Mouse (Mus musculus): ENCODE data around the gene Stk24. TPM values are rescaled to one million over a fixed set of nuclear protein-coding genes. Genes with fewer than 3 reads are reported as not detected.

Gene Stk24
- polyA plus RNA-seq (2014; fragmentation: Nextera tagmentation; extraction: Ambion mirVana), result 45.2 and 48.9 TPM in 2 replicates

GRCm38 (mm10) chr14:121379827-121380145, at the start of gene Stk24:
TSS of gene Stk24 (minus strand) at chr14:121380011.
- H3K4me3 ChIP-seq (ENCODE audit: control insufficient read depth in 1 of 2, insufficient read depth in 1 of 2, low read depth in 1 of 2, low read length in 2 of 2), result peak within 1 kb of the TSS; percentile 98 to 100
- H3K9ac ChIP-seq (ENCODE audit: low read length), result peak within 1 kb of the TSS; percentile 99
- peaks cover 10 to 28% of the 10 kb centered on the region in 2 experiments for H3K4me1 ChIP-seq (ENCODE audit: control insufficient read depth in 2 of 2, insufficient read depth in 2 of 2, low read length in 2 of 2)
- no peaks in the 10 kb centered on the region for H3K36me3 ChIP-seq (ENCODE audit: control insufficient read depth, insufficient read depth, low read length)
- H3K9me3 ChIP-seq (ENCODE audit: control insufficient read depth, low read length), result no peaks in the 10 kb centered on the region
- H3K27ac ChIP-seq (replicated peaks in 1 of 2; ENCODE audit: control insufficient read depth in 1 of 2, insufficient read depth in 1 of 2, low read depth in 2 of 2, low read length in 2 of 2), result peak within 1 kb of the TSS; percentile 92 to 94
- H3K27me3 ChIP-seq (ENCODE audit: control insufficient read depth, insufficient read depth, low read length), result no peaks in the 10 kb centered on the region
- no peak; the same call in 1 of the 2 replicates for ATAC-seq (ENCODE audit: insufficient number of reproducible peaks, insufficient read depth, low FRiP score, low read depth)
- WGBS, result 9% methylated on average over 11 of the region's 11 CpGs
- H3K4me2 ChIP-seq (ENCODE audit: low read length), result peak within 1 kb of the TSS; percentile 77

- no peak overlapping the region for H3K4me3 ChIP-seq (ENCODE audit: control insufficient read depth in 1 of 2, insufficient read depth in 1 of 2, low read depth in 1 of 2, low read length in 2 of 2)
- no peaks in the 10 kb centered on the region for H3K27me3 ChIP-seq (ENCODE audit: control insufficient read depth, insufficient read depth, low read length)
- no peak overlapping the region for H3K9ac ChIP-seq (ENCODE audit: low read length)
- H3K36me3 ChIP-seq (ENCODE audit: control insufficient read depth, insufficient read depth, low read length), result no peaks in the 10 kb centered on the region
- peaks cover 7 to 9% of the 10 kb centered on the region in 2 experiments for H3K4me1 ChIP-seq (ENCODE audit: control insufficient read depth in 2 of 2, insufficient read depth in 2 of 2, low read length in 2 of 2)
- no peak overlapping the region for H3K4me2 ChIP-seq (ENCODE audit: low read length)
- ATAC-seq (ENCODE audit: insufficient number of reproducible peaks, insufficient read depth, low FRiP score, low read depth), result no peak
- no peaks in the 10 kb centered on the region; the same call in 1 of the 2 replicates for H3K9me3 ChIP-seq (ENCODE audit: control insufficient read depth, low read length)
- no peak overlapping the region for H3K27ac ChIP-seq (replicated peaks in 1 of 2; ENCODE audit: control insufficient read depth in 1 of 2, insufficient read depth in 1 of 2, low read depth in 2 of 2, low read length in 2 of 2)
- WGBS, result 87% methylated on average over 4 of the region's 4 CpGs
Measured at GRCm38 (mm10) chr14:121428148-121428547, 48.3 kb upstream of the Stk24 start.

DNA sequence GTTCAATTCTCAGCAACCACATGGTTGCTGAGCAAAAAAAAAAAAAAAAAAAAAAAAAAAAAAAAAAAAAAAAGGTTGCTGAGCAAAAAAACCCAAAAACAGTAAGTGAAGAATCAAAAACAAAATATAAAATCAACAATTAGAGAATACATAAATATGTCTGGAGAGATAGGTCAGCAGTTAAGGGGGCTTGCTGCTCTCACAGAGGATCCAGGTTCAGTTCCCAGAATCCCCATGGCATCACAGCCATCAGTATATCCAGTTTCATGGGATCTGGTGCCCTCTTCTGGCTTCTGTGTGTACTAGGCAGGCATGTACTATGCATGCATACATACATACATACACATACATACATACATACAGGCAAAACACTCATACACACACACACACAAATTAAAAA, 46.9 kb upstream of the Stk24 start:
- no peak overlapping the region for H3K4me3 ChIP-seq (ENCODE audit: control insufficient read depth in 1 of 2, insufficient read depth in 1 of 2, low read depth in 1 of 2, low read length in 2 of 2)
- H3K9ac ChIP-seq (ENCODE audit: low read length), result no peak overlapping the region
- no peaks in the 10 kb centered on the region for H3K36me3 ChIP-seq (ENCODE audit: control insufficient read depth, insufficient read depth, low read length)
- H3K4me1 ChIP-seq (ENCODE audit: control insufficient read depth in 2 of 2, insufficient read depth in 2 of 2, low read length in 2 of 2), result peaks cover 11 to 23% of the 10 kb centered on the region in 2 experiments
- no peaks in the 10 kb centered on the region; the same call in 1 of the 2 replicates for H3K9me3 ChIP-seq (ENCODE audit: control insufficient read depth, low read length)
- ATAC-seq (ENCODE audit: insufficient number of reproducible peaks, insufficient read depth, low FRiP score, low read depth), result no peak
- no peak overlapping the region for H3K27ac ChIP-seq (replicated peaks in 1 of 2; ENCODE audit: control insufficient read depth in 1 of 2, insufficient read depth in 1 of 2, low read depth in 2 of 2, low read length in 2 of 2)
- no peaks in the 10 kb centered on the region for H3K27me3 ChIP-seq (ENCODE audit: control insufficient read depth, insufficient read depth, low read length)
- H3K4me2 ChIP-seq (ENCODE audit: low read length), result no peak overlapping the region

- no peak overlapping the region for H3K27ac ChIP-seq (replicated peaks in 1 of 2; ENCODE audit: control insufficient read depth in 1 of 2, insufficient read depth in 1 of 2, low read depth in 2 of 2, low read length in 2 of 2)
- H3K27me3 ChIP-seq (ENCODE audit: control insufficient read depth, insufficient read depth, low read length), result no peaks in the 10 kb centered on the region
- no peak overlapping the region for H3K4me2 ChIP-seq (ENCODE audit: low read length)
- H3K4me3 ChIP-seq (ENCODE audit: control insufficient read depth in 1 of 2, insufficient read depth in 1 of 2, low read depth in 1 of 2, low read length in 2 of 2), result no peak overlapping the region
- WGBS, result 83% methylated on average over 7 of the region's 7 CpGs
- peaks cover 11 to 24% of the 10 kb centered on the region in 2 experiments for H3K4me1 ChIP-seq (ENCODE audit: control insufficient read depth in 2 of 2, insufficient read depth in 2 of 2, low read length in 2 of 2)
- H3K9ac ChIP-seq (ENCODE audit: low read length), result no peak overlapping the region
- H3K36me3 ChIP-seq (ENCODE audit: control insufficient read depth, insufficient read depth, low read length), result no peaks in the 10 kb centered on the region
- peaks cover 4% of the 10 kb centered on the region; the same call in 1 of the 2 replicates for H3K9me3 ChIP-seq (ENCODE audit: control insufficient read depth, low read length)
- no peak for ATAC-seq (ENCODE audit: insufficient number of reproducible peaks, insufficient read depth, low FRiP score, low read depth)
Measured at GRCm38 (mm10) chr14:121425004-121425793, 45.4 kb upstream of the Stk24 start.

DNA sequence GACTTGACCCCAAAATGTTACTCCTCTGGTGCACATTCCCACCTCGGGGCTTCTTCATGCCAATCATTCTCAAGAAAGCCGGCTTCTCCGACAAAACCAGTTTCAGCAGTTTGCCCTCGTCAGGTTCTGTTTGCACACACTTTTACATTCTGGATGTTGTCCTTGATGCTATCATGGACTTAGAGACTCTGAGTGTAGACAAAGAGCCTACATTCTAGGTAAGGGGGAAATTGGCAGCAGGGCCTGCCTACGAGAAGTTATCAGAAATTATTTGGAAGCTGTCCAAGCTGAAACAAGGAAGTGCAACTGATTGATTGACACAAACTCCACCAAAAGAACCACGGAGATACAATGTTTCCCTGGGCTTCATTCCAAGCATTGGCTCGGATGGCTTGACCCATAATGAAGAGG, 43.5 kb upstream of the Stk24 start:
- WGBS, result 3% methylated on average over 7 of the region's 7 CpGs
- H3K9ac ChIP-seq (ENCODE audit: low read length), result no peak overlapping the region
- no peak for ATAC-seq (ENCODE audit: insufficient number of reproducible peaks, insufficient read depth, low FRiP score, low read depth)

GRCm38 (mm10) chr14:121422664-121423340, 43.0 kb upstream of the Stk24 start:
- Histone ChIP-seq H3K4me3 (ENCODE audit: control insufficient read depth in 1 of 2, insufficient read depth in 1 of 2, low read depth in 1 of 2, low read length in 2 of 2) (no peak overlapping the region), H3K27ac (replicated peaks in 1 of 2; ENCODE audit: control insufficient read depth in 1 of 2, insufficient read depth in 1 of 2, low read depth in 2 of 2, low read length in 2 of 2) (peak overlapping the region; percentile 85 to 87), H3K4me1 (ENCODE audit: control insufficient read depth in 2 of 2, insufficient read depth in 2 of 2, low read length in 2 of 2) (peaks cover 11 to 24% of the 10 kb centered on the region in 2 experiments)

More for the DNA sequence above, 43.5 kb upstream of the Stk24 start:
- Histone ChIP-seq H3K9me3 (ENCODE audit: control insufficient read depth, low read length) (peaks cover 4% of the 10 kb centered on the region; the same call in 1 of the 2 replicates), H3K27ac (replicated peaks in 1 of 2; ENCODE audit: control insufficient read depth in 1 of 2, insufficient read depth in 1 of 2, low read depth in 2 of 2, low read length in 2 of 2) (peak overlapping the region; percentile 85 to 87), H3K36me3 (ENCODE audit: control insufficient read depth, insufficient read depth, low read length) (no peaks in the 10 kb centered on the region), H3K27me3 (ENCODE audit: control insufficient read depth, insufficient read depth, low read length) (no peaks in the 10 kb centered on the region), H3K4me1 (ENCODE audit: control insufficient read depth in 2 of 2, insufficient read depth in 2 of 2, low read length in 2 of 2) (peaks cover 11 to 24% of the 10 kb centered on the region in 2 experiments), H3K4me3 (ENCODE audit: control insufficient read depth in 1 of 2, insufficient read depth in 1 of 2, low read depth in 1 of 2, low read length in 2 of 2) (no peak overlapping the region), H3K4me2 (ENCODE audit: low read length) (peak overlapping the region; percentile 46)

DNA sequence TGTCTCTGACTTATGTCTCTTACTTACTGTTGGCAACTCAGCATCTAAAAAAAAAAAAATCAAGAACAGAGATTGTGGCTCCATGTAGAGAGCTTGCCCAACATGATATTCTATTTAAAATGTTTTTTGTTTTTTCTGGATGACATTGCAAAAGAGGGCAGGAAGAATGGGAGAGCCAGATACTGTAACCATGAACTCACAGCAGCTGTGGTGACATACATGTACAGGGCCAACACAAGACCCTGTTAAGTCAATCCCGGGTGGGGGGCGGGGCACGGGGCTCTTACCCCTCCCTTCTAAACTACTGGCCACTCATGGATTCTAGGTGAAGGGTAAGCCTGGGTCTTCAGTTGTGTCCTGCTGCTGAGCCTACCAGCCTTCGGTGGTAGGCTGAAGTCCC, 42.2 kb upstream of the Stk24 start:
- Histone ChIP-seq H3K9me3 (ENCODE audit: control insufficient read depth, low read length) (peaks cover 4% of the 10 kb centered on the region; the same call in 1 of the 2 replicates), H3K9ac (ENCODE audit: low read length) (no peak overlapping the region), H3K27me3 (ENCODE audit: control insufficient read depth, insufficient read depth, low read length) (no peaks in the 10 kb centered on the region), H3K36me3 (ENCODE audit: control insufficient read depth, insufficient read depth, low read length) (no peaks in the 10 kb centered on the region), H3K4me2 (ENCODE audit: low read length) (no peak overlapping the region), H3K4me3 (ENCODE audit: control insufficient read depth in 1 of 2, insufficient read depth in 1 of 2, low read depth in 1 of 2, low read length in 2 of 2) (no peak overlapping the region), H3K27ac (replicated peaks in 1 of 2; ENCODE audit: control insufficient read depth in 1 of 2, insufficient read depth in 1 of 2, low read depth in 2 of 2, low read length in 2 of 2) (peak overlapping the region; percentile 85 to 87), H3K4me1 (ENCODE audit: control insufficient read depth in 2 of 2, insufficient read depth in 2 of 2, low read length in 2 of 2) (peaks cover 11 to 24% of the 10 kb centered on the region in 2 experiments)
- no peak for ATAC-seq (ENCODE audit: insufficient number of reproducible peaks, insufficient read depth, low FRiP score, low read depth)
- WGBS, result 78% methylated on average over 4 of the region's 4 CpGs

More at GRCm38 (mm10) chr14:121422664-121423340, 43.0 kb upstream of the Stk24 start:
- WGBS, result 11% methylated on average over 4 of the region's 4 CpGs
- H3K9me3 ChIP-seq (ENCODE audit: control insufficient read depth, low read length), result peaks cover 4% of the 10 kb centered on the region; the same call in 1 of the 2 replicates
- peak overlapping the region; percentile 46 for H3K4me2 ChIP-seq (ENCODE audit: low read length)
- no peak overlapping the region for H3K9ac ChIP-seq (ENCODE audit: low read length)
- ATAC-seq (ENCODE audit: insufficient number of reproducible peaks, insufficient read depth, low FRiP score, low read depth), result peak; percentile 76
- no peaks in the 10 kb centered on the region for H3K36me3 ChIP-seq (ENCODE audit: control insufficient read depth, insufficient read depth, low read length)
- H3K27me3 ChIP-seq (ENCODE audit: control insufficient read depth, insufficient read depth, low read length), result no peaks in the 10 kb centered on the region

Data from heart, embryonic 14.5 days (tissue).